Mouse (Mus musculus) kidney, adult 2 months (tissue): ENCODE results near the gene Tufm. TPM values are rescaled to one million over a fixed set of nuclear protein-coding genes. Genes with fewer than 3 reads are reported as not detected.

Experiments used
- DNase-seq: peaks from one replicate; pipeline ENCODE4 v3.0.0; 2021
- H3K27ac ChIP-seq: fragments of 200-500 bp; 2 replicates; pipeline ENCODE4 v1.5.1; 2012; ENCODE audit warnings: low read depth, low read length, control low read depth, inconsistent platforms; ENCODE audit not compliant: insufficient read depth
- H3K27me3 ChIP-seq: fragments of 200-500 bp; replicated peaks from 2 replicates; pipeline ENCODE4 v1.6.1; 2012; ENCODE audit warnings: mild to moderate bottlenecking, moderate library complexity, low read length, inconsistent platforms; ENCODE audit not compliant: control insufficient read depth, insufficient read depth
- H3K36me3 ChIP-seq: fragments of 200-500 bp; 2 replicates; pipeline ENCODE4 v1.6.1; 2012; ENCODE audit warnings: mild to moderate bottlenecking, moderate library complexity, low read length, inconsistent platforms; ENCODE audit not compliant: control insufficient read depth, insufficient read depth
- H3K4me1 ChIP-seq: fragments of 200-500 bp; 2 replicates; pipeline ENCODE4 v1.6.1; 2011; ENCODE audit warnings: low read length; ENCODE audit not compliant: control insufficient read depth, insufficient read depth
- H3K4me3 ChIP-seq: fragments of 200-500 bp; 2 replicates; pipeline ENCODE4 v1.5.1; 2011; ENCODE audit warnings: mild to moderate bottlenecking, low read depth, low read length, control low read depth; ENCODE audit not compliant: insufficient read depth
- CTCF ChIP-seq: fragments of 200-500 bp; conservative IDR thresholded peaks from 2 replicates; pipeline ENCODE4 v1.5.1; 2011; ENCODE audit warnings: low read depth, mild to moderate bottlenecking, control low read depth, low read length, moderate library complexity, mixed read lengths; ENCODE audit not compliant: insufficient read depth, insufficient read length
- POLR2A ChIP-seq: fragments of 200-500 bp; IDR thresholded peaks from one replicate; pipeline ENCODE4 v1.6.1; 2011; ENCODE audit warnings: low read depth, low read length, control low read depth
- WGBS: fragments of 180-500 bp; shearing (Covaris S2); methylation state at CpG from one replicate; pipeline ENCODE4 v1.1.7; 2018; 5-methylcytosine and 5-hydroxymethylcytosine counted together
- polyA plus RNA-seq: library from polyadenylated mRNA; depleted of rRNA; stranded (reverse); fragments of >200 nt; gene quantifications from 2 replicates; pipeline ENCODE4 v1.2.3, GENCODE M21; 2012

The Tufm gene
- polyA plus RNA-seq, 1 experiment = 227 TPM

- TF ChIP-seq POLR2A (no peak), CTCF (no peak)
- Histone ChIP-seq H3K4me1 (peaks cover 12% of the 10 kb centered on the region; the same call in 1 of the 2 replicates), H3K36me3 (no peaks in the 10 kb centered on the region; the same call in none of the 2 replicates), H3K27me3 (no peaks in the 10 kb centered on the region), H3K27ac (no peak overlapping the region), H3K4me3 (no peak overlapping the region)
- WGBS = 49% methylated on average over 4 of the region's 4 CpGs
- DNase-seq = no peak
Measured at GRCm38 (mm10) chr7:126471853-126472252, 15.3 kb upstream of the Tufm start.

- TF ChIP-seq POLR2A (no peak), CTCF (no peak)
- Histone ChIP-seq H3K4me1 (peaks cover 12% of the 10 kb centered on the region; the same call in 1 of the 2 replicates), H3K27ac (no peak overlapping the region), H3K36me3 (no peaks in the 10 kb centered on the region; the same call in none of the 2 replicates), H3K4me3 (no peak overlapping the region), H3K27me3 (no peaks in the 10 kb centered on the region)
- DNase-seq = no peak
- WGBS = 76% methylated on average over 13 of the region's 13 CpGs
Measured at GRCm38 (mm10) chr7:126472306-126472705, 14.9 kb upstream of the Tufm start.

DNA sequence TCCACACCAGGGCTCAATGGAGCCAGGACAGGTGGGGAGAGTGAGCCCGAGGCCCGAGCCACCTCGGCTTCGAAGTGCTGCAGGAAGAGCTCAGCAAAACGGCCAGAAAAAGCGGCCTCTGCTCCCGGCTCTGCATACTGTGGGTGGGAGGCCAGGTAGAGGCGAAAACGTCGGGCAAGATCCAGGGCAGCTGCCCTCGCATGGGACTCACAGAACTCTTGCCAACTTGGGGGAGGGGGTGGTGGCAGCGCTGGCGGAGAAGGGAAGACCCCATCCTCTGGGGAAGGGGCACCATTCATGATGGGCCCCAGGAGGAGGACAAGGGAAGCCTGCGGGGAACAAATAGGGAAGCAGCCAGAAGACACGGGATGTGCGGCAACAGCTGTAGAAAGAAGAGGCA, 14.4 kb upstream of the Tufm start:
- TF ChIP-seq CTCF (no peak), POLR2A (no peak)
- H3K4me1 ChIP-seq = peaks cover 12% of the 10 kb centered on the region; the same call in 1 of the 2 replicates
- H3K27me3 ChIP-seq = no peaks in the 10 kb centered on the region
- no peak for DNase-seq
- H3K27ac ChIP-seq = no peak overlapping the region
- no peak overlapping the region for H3K4me3 ChIP-seq
- H3K36me3 ChIP-seq = no peaks in the 10 kb centered on the region; the same call in none of the 2 replicates
- 87% methylated on average over 16 of the region's 16 CpGs for whole genome bisulfite sequencing

GRCm38 (mm10) chr7:126473470-126474086, 13.6 kb upstream of the Tufm start:
- TF ChIP-seq POLR2A (no peak), CTCF (no peak)
- DNase-seq = no peak
- H3K4me1 ChIP-seq = peaks cover 12% of the 10 kb centered on the region; the same call in 1 of the 2 replicates
- H3K27ac ChIP-seq = no peak overlapping the region
- WGBS = 58% methylated on average over 9 of the region's 9 CpGs
- no peaks in the 10 kb centered on the region for H3K27me3 ChIP-seq
- H3K36me3 ChIP-seq = no peaks in the 10 kb centered on the region; the same call in none of the 2 replicates
- no peak overlapping the region for H3K4me3 ChIP-seq

GRCm38 (mm10) chr7:126474486-126474955, 12.6 kb upstream of the Tufm start:
- DNase-seq = peak; percentile 34
- under 1% methylated on average over 27 of the region's 27 CpGs for WGBS
- Histone ChIP-seq H3K27me3 (no peaks in the 10 kb centered on the region), H3K4me1 (peaks cover 12% of the 10 kb centered on the region; the same call in 1 of the 2 replicates), H3K36me3 (no peaks in the 10 kb centered on the region; the same call in 1 of the 2 replicates), H3K4me3 (peak overlapping the region; percentile 84), H3K27ac (no peak overlapping the region)
- TF ChIP-seq POLR2A (no peak), CTCF (no peak)

DNA sequence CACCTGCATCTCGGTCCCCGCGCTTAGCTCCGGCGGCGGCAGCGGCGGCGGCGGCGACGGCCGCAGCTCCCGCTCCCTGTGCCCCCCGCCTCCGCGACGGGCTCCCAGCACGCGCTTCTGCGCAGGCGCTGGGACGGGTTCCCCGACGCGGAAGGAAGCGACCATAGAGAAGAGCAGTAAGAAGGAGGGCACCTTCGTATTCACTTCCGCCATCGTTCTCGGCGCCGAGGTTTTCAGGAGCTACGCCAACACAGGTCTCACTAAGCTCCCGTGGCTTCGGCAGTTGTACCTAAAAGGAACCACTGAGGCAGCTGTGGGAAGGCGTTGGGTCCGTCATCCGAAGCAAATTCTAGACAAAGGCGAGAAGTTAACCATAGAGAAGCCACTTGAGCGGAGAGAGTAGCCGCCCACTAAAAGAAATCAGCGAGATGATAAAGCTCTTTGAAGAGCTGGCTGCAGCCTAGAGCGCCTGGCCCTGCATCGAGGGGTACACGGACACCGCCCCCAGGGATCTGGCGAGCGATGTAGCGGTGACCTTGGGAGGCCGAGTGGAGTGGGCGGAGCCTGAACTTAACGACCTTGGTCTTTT, 12.1 kb upstream of the Tufm start, which contains the start of gene Sh2b1:
Gene Sh2b1, minus strand, starts transcription at position 432 of the 589 bp plus-strand sequence.
- under 1% methylated on average over 53 of the region's 53 CpGs for WGBS
- Histone ChIP-seq H3K27ac (peak within 1 kb of the TSS; percentile 97), H3K4me1 (peaks cover 12% of the 10 kb centered on the region; the same call in 1 of the 2 replicates), H3K27me3 (no peaks in the 10 kb centered on the region), H3K36me3 (no peaks in the 10 kb centered on the region; the same call in 1 of the 2 replicates), H3K4me3 (peak within 1 kb of the TSS; percentile 84)
- peak; percentile 93 for DNase-seq
- TF ChIP-seq POLR2A = peak; percentile 68
- peak; percentile 40 for TF ChIP-seq CTCF

- DNase-seq = peak; percentile 36
- no peaks in the 10 kb centered on the region; the same call in 1 of the 2 replicates for H3K4me1 ChIP-seq
- WGBS = 19% methylated on average over 5 of the region's 5 CpGs
- no peak overlapping the region for H3K4me3 ChIP-seq
- H3K36me3 ChIP-seq = no peaks in the 10 kb centered on the region
- no peak for TF ChIP-seq POLR2A
- TF ChIP-seq CTCF = 0 out of 2 replicates have a peak, but pooled peaks have one; percentile 19
- no peaks in the 10 kb centered on the region for H3K27me3 ChIP-seq
- no peak overlapping the region for H3K27ac ChIP-seq
Measured at GRCm38 (mm10) chr7:126481699-126482098, 5.5 kb upstream of the Tufm start.
